Mouse (Mus musculus) CD4-positive, CD25-positive, alpha-beta regulatory T cell, adult 2 months (primary cell): ENCODE results near the gene Bmp10.
A peak's percentile ranks its signal among the peaks of the same experiment; 100 is the strongest.

Experiments
- DNase-seq: peaks from one replicate; pipeline ENCODE4 v3.0.0-alpha.2; 2012; ENCODE audit warnings: low read depth, low spot score

The Bmp10 gene

GRCm38 (mm10) chr6:87428487-87429044, at the start of gene Bmp10:
Gene Bmp10, plus strand, starts transcription at chr6:87428994.
- DNase-seq: no peak

DNA sequence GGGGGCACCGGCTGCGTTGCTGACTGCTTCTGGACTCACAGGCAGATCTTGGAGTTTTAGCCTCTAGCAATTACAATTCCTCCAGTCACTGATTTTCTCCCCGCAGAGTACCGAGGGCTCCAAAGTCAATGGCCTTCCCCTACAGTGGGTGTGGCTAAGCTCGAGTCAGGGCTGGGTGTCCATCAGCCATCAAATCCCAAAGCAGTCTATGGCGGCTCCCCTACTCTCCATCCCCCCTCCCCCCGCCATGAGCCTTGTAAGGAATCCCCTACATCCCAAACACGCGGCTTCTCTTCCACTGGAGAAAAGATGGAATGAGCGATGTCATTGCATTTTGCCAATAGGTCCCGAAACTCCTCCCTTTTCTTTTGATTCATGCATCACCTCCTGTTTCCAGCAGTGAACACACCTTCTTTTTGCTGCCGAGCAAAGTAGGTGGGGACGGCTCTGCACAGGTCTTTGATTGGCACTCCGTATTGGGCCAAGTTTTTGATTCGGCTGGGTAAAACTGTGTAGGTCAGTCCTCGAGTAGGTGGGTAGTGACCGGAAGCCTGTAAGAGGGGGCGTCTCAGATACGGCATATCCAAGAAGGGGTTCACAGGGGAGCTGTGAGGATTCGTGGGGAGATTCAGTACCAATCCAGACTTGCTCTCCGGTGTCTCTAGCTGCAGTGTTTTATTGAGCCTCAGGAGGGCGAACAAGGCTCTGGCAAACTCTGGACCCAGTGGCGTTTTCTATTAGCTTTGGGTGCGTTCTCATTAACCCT, 44.7 kb upstream of the Bmp10 start:
- DNase-seq: peak; percentile 44

GRCm38 (mm10) chr6:87384761-87385160, 44.0 kb upstream of the Bmp10 start:
- no peak for DNase-seq

DNA sequence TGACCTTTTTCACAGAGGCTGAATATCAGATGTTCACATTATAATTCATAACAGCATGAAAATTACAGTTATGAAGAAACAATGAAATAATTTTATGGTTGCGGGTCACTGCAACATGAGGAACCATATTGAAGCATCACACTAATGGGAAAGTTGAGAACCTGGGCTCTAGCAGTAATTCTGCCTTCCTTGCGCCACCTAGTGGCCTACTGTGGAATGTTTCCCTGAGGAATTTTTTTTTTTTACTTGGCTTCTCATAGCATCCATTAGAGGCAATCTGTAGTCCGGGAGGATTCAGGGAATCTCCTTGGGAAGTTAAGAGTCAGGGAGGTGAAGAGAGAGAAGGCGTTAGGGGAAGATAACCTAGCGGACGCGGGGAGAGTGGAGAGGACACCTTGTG, 42.6 kb upstream of the Bmp10 start:
- peak; percentile 74 for DNase-seq

- DNase-seq: no peak
Measured at GRCm38 (mm10) chr6:87386681-87387080, 42.1 kb upstream of the Bmp10 start.

GRCm38 (mm10) chr6:87388877-87389276, 39.9 kb upstream of the Bmp10 start, which contains the start of gene Gkn3:
Gene Gkn3, minus strand, starts transcription at chr6:87388935.
- DNase-seq: no peak

- no peak for DNase-seq
Measured at GRCm38 (mm10) chr6:87389455-87389989, 39.3 kb upstream of the Bmp10 start.

GRCm38 (mm10) chr6:87393466-87394205, 35.2 kb upstream of the Bmp10 start:
- no peak for DNase-seq

DNA sequence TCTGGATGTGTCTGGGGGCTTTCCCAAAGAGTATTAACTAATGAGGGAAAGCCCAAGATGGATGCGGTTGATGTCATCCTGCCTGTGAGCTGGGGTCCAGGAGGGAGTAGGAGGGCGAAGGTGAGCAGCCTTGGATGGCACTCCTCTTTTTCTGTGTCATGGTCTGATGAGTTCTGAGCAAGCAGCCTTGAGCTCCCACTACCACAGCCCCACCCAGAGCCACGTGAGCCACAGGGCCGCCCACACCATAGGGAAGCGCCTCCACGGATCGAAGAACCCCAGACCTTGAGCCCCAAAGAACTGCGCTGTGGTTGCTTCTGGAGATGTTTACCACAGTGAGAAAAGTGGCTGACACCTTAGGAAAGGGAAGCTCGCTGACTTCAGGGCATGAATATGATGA, 34.0 kb upstream of the Bmp10 start:
- DNase-seq: no peak

DNA sequence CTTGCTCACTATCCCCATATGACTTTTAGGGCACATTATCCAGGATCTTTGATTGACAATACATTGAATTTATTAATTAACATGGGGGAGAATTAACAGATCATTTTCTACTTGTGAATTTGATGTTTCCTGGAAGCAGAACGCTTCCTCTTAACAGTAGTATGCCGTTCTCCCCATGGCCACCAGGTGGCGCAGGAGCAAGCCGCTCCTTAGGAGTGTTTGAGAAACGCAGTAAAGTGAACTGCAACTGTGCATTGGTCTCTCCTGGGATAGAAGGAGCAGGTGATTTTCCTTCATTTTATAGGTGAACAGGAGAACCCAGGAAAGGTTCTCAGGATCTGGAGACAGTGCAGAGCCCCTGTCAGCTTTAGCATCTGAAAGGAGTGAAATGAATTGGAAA, 29.7 kb upstream of the Bmp10 start:
- DNase-seq: peak; percentile 91

DNA sequence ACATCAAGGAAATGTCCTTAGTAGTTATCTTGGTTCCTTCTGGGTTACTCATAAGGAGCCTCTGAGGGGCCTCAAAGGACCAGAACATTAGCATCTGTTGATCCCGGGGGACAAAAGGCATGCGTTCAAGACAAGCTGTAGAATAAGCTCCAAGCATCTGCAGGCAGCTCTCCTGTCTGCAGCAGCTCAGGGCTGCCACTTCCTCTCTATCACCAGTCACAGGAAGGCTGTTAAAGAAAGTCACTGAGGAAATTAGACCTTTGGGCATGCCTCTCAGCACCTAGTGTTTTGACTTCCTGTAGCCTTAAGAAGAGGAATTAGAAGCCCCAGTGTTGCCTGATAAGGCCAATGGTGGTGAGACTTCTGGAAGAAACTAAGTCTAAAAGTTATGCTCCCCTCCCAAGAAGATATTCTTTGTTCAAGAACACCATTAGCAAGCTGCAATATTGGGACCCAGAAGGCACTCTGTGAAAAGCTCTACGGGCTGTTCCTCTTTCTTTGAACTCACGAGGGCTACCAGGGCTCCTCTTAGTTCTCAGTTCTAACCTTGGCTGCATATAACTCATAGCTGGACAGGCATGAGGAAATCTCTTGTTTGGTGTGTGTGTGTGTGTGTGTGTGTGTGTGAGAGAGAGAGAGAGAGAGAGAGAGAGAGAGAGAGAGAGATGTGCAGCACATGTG, 28.8 kb upstream of the Bmp10 start:
- peak; percentile 64 for DNase-seq

DNA sequence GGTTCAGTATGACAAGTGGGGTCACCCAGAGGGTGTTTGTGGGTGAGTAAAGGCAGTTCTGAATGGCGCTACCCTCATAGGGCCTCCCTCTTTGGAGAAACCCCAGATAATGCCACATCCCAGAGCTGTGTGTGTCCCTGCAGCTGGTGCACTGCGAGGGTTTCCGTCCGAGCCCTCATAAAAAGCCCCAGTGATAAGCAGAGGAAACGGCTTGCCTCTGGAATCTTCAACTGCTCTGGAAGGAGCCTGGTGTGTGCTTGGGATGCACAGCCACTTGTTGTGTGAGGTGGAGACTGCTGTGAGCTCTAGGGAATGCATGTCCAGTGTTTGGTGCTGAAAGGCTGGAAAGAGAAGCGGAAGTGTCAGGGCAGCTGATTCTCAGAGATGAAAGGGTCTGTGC, 27.3 kb upstream of the Bmp10 start:
- DNase-seq: no peak

DNA sequence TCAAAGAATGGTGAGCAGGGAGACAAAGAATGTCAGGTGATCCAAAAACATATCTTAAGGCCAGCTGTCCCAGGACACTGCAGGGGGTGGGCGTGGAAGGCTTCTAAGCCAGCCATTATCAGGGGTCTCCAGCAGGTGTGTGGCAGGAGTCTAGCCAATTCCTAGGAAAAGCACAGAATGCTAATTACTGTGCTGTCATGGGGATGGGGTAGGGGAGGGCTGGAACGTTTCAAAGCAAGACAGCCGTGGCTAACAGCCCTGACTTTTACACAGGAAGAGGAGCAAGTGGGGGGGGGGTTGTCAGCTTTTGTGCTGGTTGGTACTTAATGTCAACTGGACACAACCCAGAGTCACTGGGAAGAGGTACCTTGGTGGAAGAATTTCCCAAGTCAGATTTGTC, 16.8 kb upstream of the Bmp10 start:
- no peak for DNase-seq

GRCm38 (mm10) chr6:87422304-87422703, 6.5 kb upstream of the Bmp10 start:
- DNase-seq: no peak

GRCm38 (mm10) chr6:87424037-87424816, 4.6 kb upstream of the Bmp10 start:
- DNase-seq: no peak

- DNase-seq: no peak
Measured at GRCm38 (mm10) chr6:87426954-87427353, 1.8 kb upstream of the Bmp10 start.

GRCm38 (mm10) chr6:87427616-87428015, 1.2 kb upstream of the Bmp10 start:
- DNase-seq: no peak

- DNase-seq: no peak
Measured at GRCm38 (mm10) chr6:87435791-87436190, 7.0 kb downstream of the Bmp10 start.

GRCm38 (mm10) chr6:87436745-87437144, 8.0 kb downstream of the Bmp10 start:
- no peak for DNase-seq

- no peak for DNase-seq
Measured at GRCm38 (mm10) chr6:87443253-87443652, 14.5 kb downstream of the Bmp10 start.

DNA sequence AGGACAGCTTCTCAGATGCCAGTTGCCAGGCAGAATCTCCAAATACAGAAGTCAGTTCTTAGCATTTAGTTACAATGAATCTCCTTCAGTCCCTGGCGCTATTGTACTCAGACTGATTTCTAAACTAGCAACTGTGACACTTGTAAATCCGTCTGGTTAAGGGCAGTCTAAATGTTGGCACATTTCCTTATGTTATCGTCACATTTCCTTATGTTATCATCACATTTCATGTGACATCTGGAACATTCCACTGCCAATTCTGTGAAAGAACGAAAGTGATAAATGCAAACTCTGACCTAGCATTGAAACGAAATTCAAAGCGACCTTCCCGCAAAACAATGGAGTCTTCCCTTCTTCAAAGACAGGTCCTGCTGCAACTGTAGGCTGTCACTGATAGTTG, 16.4 kb downstream of the Bmp10 start:
- DNase-seq: no peak
